Mouse (Mus musculus): ENCODE data around the gene Rasgrp1.

Gene Rasgrp1

GRCm38 (mm10) chr2:117342547-117343239 is at the start of gene Rasgrp1:
Gene Rasgrp1, minus strand, starts transcription at chr2:117343001.
- no peak for DNase-seq (ENCODE audit: low spot score)

GRCm38 (mm10) chr2:117389925-117390892 is 47.4 kb upstream of the Rasgrp1 start:
- DNase-seq (ENCODE audit: low spot score) = no peak

- no peak for DNase-seq (ENCODE audit: low spot score)
These were observed 46.7 kb upstream of the Rasgrp1 start for GRCm38 (mm10) chr2:117389460-117389859.

GRCm38 (mm10) chr2:117388121-117388520 is 45.3 kb upstream of the Rasgrp1 start:
- no peak for DNase-seq (ENCODE audit: low spot score)

- no peak for DNase-seq (ENCODE audit: low spot score)
These were observed 44.3 kb upstream of the Rasgrp1 start for GRCm38 (mm10) chr2:117386981-117387705.

- no peak for DNase-seq (ENCODE audit: low spot score)
These were observed 43.3 kb upstream of the Rasgrp1 start for GRCm38 (mm10) chr2:117386036-117386590.

- DNase-seq (ENCODE audit: low spot score) = no peak
These were observed 38.5 kb upstream of the Rasgrp1 start for GRCm38 (mm10) chr2:117381314-117381713.

- DNase-seq (ENCODE audit: low spot score) = no peak
These were observed 31.6 kb upstream of the Rasgrp1 start for GRCm38 (mm10) chr2:117374293-117374830.

GRCm38 (mm10) chr2:117371706-117372105 is 28.9 kb upstream of the Rasgrp1 start:
- DNase-seq (ENCODE audit: low spot score) = no peak

- DNase-seq (ENCODE audit: low spot score) = no peak
These were observed 23.7 kb upstream of the Rasgrp1 start for GRCm38 (mm10) chr2:117366478-117366877.

- DNase-seq (ENCODE audit: low spot score) = no peak
These were observed 21.3 kb upstream of the Rasgrp1 start for GRCm38 (mm10) chr2:117364056-117364455.

- no peak for DNase-seq (ENCODE audit: low spot score)
These were observed 15.1 kb upstream of the Rasgrp1 start for GRCm38 (mm10) chr2:117357939-117358338.

GRCm38 (mm10) chr2:117352305-117353123 is 9.7 kb upstream of the Rasgrp1 start:
- no peak for DNase-seq (ENCODE audit: low spot score)

GRCm38 (mm10) chr2:117350138-117350537 is 7.3 kb upstream of the Rasgrp1 start:
- DNase-seq (ENCODE audit: low spot score) = no peak

- DNase-seq (ENCODE audit: low spot score) = no peak
These were observed 431 bp upstream of the Rasgrp1 start for GRCm38 (mm10) chr2:117343240-117343624.

- DNase-seq (ENCODE audit: low spot score) = peak; percentile 73
These were observed 683 bp downstream of the Rasgrp1 start for GRCm38 (mm10) chr2:117342090-117342546.

- no peak for DNase-seq (ENCODE audit: low spot score)
These were observed 4.3 kb downstream of the Rasgrp1 start for GRCm38 (mm10) chr2:117338501-117338900.

GRCm38 (mm10) chr2:117337902-117338301 is 4.9 kb downstream of the Rasgrp1 start:
- no peak for DNase-seq (ENCODE audit: low spot score)

- no peak for DNase-seq (ENCODE audit: low spot score)
These were observed 5.7 kb downstream of the Rasgrp1 start for GRCm38 (mm10) chr2:117336946-117337665.

- DNase-seq (ENCODE audit: low spot score) = no peak
These were observed 7.1 kb downstream of the Rasgrp1 start for GRCm38 (mm10) chr2:117335552-117336188.

All from urinary bladder, postnatal 25 days (tissue).